Mouse (Mus musculus) stomach, postnatal 0 days (tissue): ENCODE results near the gene Eif2s2. TPM values are rescaled to one million over a fixed set of nuclear protein-coding genes. Genes with fewer than 3 reads are reported as not detected.
"Not testable (repeated sequence)": the region's sequence is repeated elsewhere in the genome, so short reads cannot be mapped to it uniquely, and the experiment has no call there.

Experiments used
- ATAC-seq: fragments of 200-750 bp; cut with Nextera tagmentation; 2 replicates; pipeline ENCODE4 v1.8.0; 2017; ENCODE audit not compliant: low FRiP score, low TSS enrichment
- DNase-seq: peaks from one replicate; pipeline ENCODE4 v3.0.0-alpha.2; 2016; ENCODE audit warnings: low spot score
- H3K27ac ChIP-seq: fragments of 300-500 bp; sonication (generic); replicated peaks from 2 replicates; pipeline ENCODE4 v1.5.1; 2014; ENCODE audit warnings: mild to moderate bottlenecking, control low read depth
- H3K27me3 ChIP-seq: fragments of 300-500 bp; sonication (generic); 2 replicates; pipeline ENCODE4 v1.6.1; 2014; ENCODE audit warnings: low read length; ENCODE audit not compliant: control insufficient read depth, insufficient read depth
- H3K36me3 ChIP-seq: fragments of 300-500 bp; sonication (generic); 2 replicates; pipeline ENCODE4 v1.6.1; 2014; ENCODE audit warnings: low read length, mixed read lengths; ENCODE audit not compliant: control insufficient read depth, insufficient read depth
- H3K4me1 ChIP-seq: fragments of 300-500 bp; sonication (generic); replicated peaks from 2 replicates; pipeline ENCODE4 v1.6.1; 2014; ENCODE audit warnings: antibody characterized with exemption; ENCODE audit not compliant: control insufficient read depth, insufficient read depth
- H3K4me2 ChIP-seq: fragments of 300-500 bp; sonication (generic); replicated peaks from 2 replicates; pipeline ENCODE4 v1.6.1; 2014; ENCODE audit warnings: low read depth, mild to moderate bottlenecking, control low read depth, moderate library complexity
- H3K4me3 ChIP-seq: fragments of 300-500 bp; sonication (generic); 2 replicates; pipeline ENCODE4 v1.5.1; 2014; ENCODE audit warnings: low read depth, low read length, control low read depth
- H3K9ac ChIP-seq: fragments of 300-500 bp; sonication (generic); 2 replicates; pipeline ENCODE4 v1.6.1; 2014; ENCODE audit warnings: mild to moderate bottlenecking, low read length, control low read depth, mixed read lengths
- H3K9me3 ChIP-seq: fragments of 300-500 bp; sonication (generic); 2 replicates; pipeline ENCODE4 v1.6.1; 2016; ENCODE audit warnings: low read length; ENCODE audit not compliant: control insufficient read depth
- CTCF ChIP-seq: IDR thresholded peaks from 2 replicates; pipeline ENCODE4 v1.5.1; 2016; ENCODE audit warnings: antibody characterized with exemption, low read depth, mild to moderate bottlenecking, moderate library complexity
- EP300 ChIP-seq: optimal IDR thresholded peaks from 2 replicates; pipeline ENCODE3; 2016; ENCODE audit warnings: antibody characterized with exemption
- WGBS: fragments of 180-500 bp; shearing (Covaris S2); extraction: QIAGEN DNeasy Blood & Tissue Kit; methylation state at CpG from one replicate; pipeline ENCODE4 v1.1.7; 2014; 5-methylcytosine and 5-hydroxymethylcytosine counted together
- polyA plus RNA-seq: library from polyadenylated mRNA; unstranded; fragments of >200 nt; fragmentation: Nextera tagmentation; extraction: Ambion mirVana; gene quantifications from 2 replicates; pipeline ENCODE4 v1.2.1, GENCODE M21; 2015

The Eif2s2 gene
- polyA plus RNA-seq, 1 experiment from 2014 or later = 83.9 TPM

DNA sequence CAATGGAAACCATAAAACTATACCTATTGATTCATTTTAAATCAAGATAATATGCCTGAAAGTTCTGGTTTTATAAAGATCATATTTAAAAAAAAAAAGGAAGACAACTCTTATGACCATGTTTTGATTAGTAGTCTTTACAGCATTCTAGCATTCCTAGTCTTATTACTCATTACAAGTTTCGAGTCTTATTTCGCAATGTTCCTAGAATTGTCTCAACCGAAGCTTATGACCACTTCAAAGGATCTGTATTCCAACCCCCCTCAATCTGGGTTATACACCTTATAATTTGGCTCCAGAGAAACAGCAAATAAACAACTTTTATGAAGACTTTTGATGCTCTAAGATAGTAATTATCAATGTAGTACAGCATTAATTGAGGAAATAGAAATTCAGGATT, 9.4 kb upstream of the Eif2s2 start:
- Histone ChIP-seq H3K27me3 (no peaks in the 10 kb centered on the region), H3K27ac (no peak overlapping the region), H3K4me1 (no peaks in the 10 kb centered on the region), H3K36me3 (no peaks in the 10 kb centered on the region), H3K4me2 (no peak overlapping the region), H3K4me3 (no peak overlapping the region), H3K9ac (no peak overlapping the region), H3K9me3 (no peaks in the 10 kb centered on the region)
- 72% methylated on average over 3 of the region's 3 CpGs for WGBS
- no peak for TF ChIP-seq CTCF
- no peak for TF ChIP-seq EP300
- no peak for DNase-seq
- ATAC-seq = no peak

DNA sequence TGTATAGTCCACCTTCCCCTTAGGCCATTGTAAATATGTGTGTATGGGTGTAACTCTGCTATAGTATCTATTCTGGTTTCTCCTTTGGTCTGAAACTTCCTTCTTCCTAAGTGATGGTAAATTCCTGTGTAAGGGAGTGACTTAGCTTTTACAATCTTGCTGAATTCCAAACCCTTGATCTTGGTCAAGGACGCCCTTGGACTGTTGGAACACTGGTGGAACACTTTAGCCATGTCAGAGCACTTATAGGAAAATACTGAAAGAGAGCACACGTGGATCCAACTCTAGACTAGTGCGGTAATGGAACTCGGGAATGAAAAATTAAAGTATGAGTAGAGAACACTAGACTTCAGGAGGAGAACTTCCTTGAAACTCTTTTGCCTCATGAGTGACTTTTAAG, 6.7 kb upstream of the Eif2s2 start:
- not testable (repeated sequence) for H3K27ac ChIP-seq, ATAC-seq, H3K4me1 ChIP-seq, H3K9ac ChIP-seq, H3K27me3 ChIP-seq, H3K4me2 ChIP-seq, DNase-seq, H3K9me3 ChIP-seq, H3K4me3 ChIP-seq, H3K36me3 ChIP-seq
- WGBS = 82% methylated on average over 4 of the region's 4 CpGs

DNA sequence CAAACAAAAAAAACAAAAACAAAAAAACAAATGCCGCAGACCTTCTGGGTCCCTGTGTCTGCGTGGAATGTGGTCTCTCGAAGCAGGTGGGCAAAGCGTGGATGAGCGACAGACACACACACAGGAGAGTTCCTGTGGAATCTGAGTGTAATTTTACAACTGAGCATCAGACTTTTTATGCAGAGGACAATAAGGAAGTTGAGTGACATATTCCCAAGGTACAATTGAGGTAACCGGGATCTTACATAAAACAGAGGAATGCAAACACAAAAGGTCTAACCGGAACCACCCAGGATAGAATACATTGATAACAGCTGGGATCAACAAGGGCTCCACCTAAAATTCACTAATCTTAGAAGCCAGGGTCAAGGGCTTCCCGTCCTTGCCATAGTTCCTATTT, 6.3 kb upstream of the Eif2s2 start:
- not testable (repeated sequence) for ATAC-seq

DNA sequence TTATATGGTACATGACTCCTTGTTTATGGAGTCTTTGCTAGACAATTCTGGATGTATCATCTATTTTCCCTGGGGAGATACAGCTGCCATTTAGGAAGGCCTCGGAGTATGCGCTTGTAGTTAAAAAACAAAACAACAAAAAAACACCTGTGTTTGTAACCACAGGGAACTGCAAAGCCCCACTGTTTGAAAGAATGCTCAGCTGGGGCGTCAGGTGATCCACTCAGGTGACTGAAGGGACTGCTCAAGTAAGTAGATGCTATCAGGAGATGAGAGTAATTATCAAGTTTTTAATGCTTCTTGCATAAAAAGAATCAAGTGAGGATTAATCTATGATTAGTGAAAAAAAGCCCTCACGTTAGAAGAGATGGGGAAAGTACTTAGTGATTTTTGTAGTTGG, 813 bp upstream of the Eif2s2 start:
- Histone ChIP-seq H3K4me1 (peaks cover 2% of the 10 kb centered on the region; the same call in 1 of the 2 replicates), H3K9ac (no peak overlapping the region), H3K36me3 (no peaks in the 10 kb centered on the region), H3K9me3 (no peaks in the 10 kb centered on the region), H3K4me3 (no peak overlapping the region), H3K4me2 (peak overlapping the region; percentile 70), H3K27me3 (0 out of 2 replicates have a peak, but pooled peaks cover 2% of the 10 kb centered on the region), H3K27ac (no peak overlapping the region)
- TF ChIP-seq CTCF (no peak), EP300 (no peak)
- WGBS = 62% methylated on average over 4 of the region's 4 CpGs
- ATAC-seq = no peak
- DNase-seq = no peak

More for the DNA sequence above, 6.3 kb upstream of the Eif2s2 start:
- not testable (repeated sequence) for H3K27ac ChIP-seq, H3K9me3 ChIP-seq, H3K4me3 ChIP-seq, DNase-seq, H3K9ac ChIP-seq, H3K27me3 ChIP-seq, H3K36me3 ChIP-seq, H3K4me1 ChIP-seq, H3K4me2 ChIP-seq
- WGBS = 76% methylated on average over 7 of the region's 8 CpGs

DNA sequence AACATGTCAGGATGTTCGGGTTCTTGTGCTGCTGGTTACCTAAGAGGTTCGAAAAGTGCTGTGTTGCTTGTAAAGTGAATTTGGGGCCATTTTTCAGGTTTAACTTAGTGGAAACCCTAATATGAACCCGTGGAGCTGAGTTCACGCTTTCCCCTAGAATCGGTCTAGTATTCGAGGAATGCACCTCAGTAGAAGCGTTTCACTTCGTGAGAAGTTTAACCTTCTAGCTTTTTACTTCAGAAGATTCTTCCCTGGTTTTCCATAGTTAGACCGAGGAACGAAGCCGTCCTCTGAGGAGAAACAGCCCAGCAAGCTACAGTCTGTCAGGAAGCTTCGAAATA, 280 bp upstream of the Eif2s2 start:
- Histone ChIP-seq H3K4me1 (peaks cover 2% of the 10 kb centered on the region; the same call in 1 of the 2 replicates), H3K36me3 (peaks cover under 1% of the 10 kb centered on the region; the same call in 1 of the 2 replicates), H3K9ac (peak overlapping the region; percentile 57), H3K27me3 (0 out of 2 replicates have a peak, but pooled peaks cover 2% of the 10 kb centered on the region), H3K27ac (0 out of 2 replicates have a peak overlapping the region, but pooled peaks have one; percentile 18), H3K4me2 (peak overlapping the region; percentile 70), H3K9me3 (no peaks in the 10 kb centered on the region), H3K4me3 (peak overlapping the region; percentile 79)
- ATAC-seq = no peak
- TF ChIP-seq CTCF (no peak), EP300 (no peak)
- 7% methylated on average over 12 of the region's 12 CpGs for WGBS
- DNase-seq = no peak

DNA sequence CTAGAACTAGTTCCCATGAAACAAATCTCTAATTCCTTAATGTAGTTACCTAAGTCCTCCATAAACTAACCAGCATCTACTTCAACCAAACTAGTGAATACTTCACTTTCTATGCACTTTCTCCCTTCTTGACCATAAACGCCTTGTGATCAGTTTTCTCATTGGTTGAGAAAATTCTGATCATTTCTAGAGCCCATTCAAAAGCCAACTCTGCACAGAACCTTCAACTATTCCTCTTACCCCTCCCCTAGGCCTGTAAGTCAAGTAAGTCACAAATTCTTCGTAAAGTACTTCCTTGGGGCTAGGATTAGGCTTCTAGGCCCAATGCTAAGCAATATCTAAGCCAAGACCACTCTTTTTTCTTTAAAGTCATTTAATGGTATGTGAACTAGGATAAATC, 1.1 kb downstream of the Eif2s2 start:
- DNase-seq (no peak), ATAC-seq (no peak)
- H3K9ac ChIP-seq = peak overlapping the region; percentile 90
- no peaks in the 10 kb centered on the region for H3K9me3 ChIP-seq
- H3K4me3 ChIP-seq = peak overlapping the region; percentile 79
- TF ChIP-seq EP300 (no peak), CTCF (no peak)
- 7% methylated on average over 2 of the region's 2 CpGs for WGBS
- H3K27ac ChIP-seq = no peak overlapping the region
- H3K4me2 ChIP-seq = peak overlapping the region; percentile 72
- H3K36me3 ChIP-seq = peaks cover 8% of the 10 kb centered on the region
- 0 out of 2 replicates have a peak, but pooled peaks cover 2% of the 10 kb centered on the region for H3K27me3 ChIP-seq
- peaks cover 2% of the 10 kb centered on the region; the same call in 1 of the 2 replicates for H3K4me1 ChIP-seq
